Mouse (Mus musculus): ENCODE measurements around the gene Rnf212. TPM values are rescaled to one million over a fixed set of nuclear protein-coding genes. Genes with fewer than 3 reads are reported as not detected.
"Not testable (repeated sequence)": the region's sequence is repeated elsewhere in the genome, so short reads cannot be mapped to it uniquely, and the experiment has no call there.

Gene Rnf212
- not detected for total RNA-seq (2021)

DNA sequence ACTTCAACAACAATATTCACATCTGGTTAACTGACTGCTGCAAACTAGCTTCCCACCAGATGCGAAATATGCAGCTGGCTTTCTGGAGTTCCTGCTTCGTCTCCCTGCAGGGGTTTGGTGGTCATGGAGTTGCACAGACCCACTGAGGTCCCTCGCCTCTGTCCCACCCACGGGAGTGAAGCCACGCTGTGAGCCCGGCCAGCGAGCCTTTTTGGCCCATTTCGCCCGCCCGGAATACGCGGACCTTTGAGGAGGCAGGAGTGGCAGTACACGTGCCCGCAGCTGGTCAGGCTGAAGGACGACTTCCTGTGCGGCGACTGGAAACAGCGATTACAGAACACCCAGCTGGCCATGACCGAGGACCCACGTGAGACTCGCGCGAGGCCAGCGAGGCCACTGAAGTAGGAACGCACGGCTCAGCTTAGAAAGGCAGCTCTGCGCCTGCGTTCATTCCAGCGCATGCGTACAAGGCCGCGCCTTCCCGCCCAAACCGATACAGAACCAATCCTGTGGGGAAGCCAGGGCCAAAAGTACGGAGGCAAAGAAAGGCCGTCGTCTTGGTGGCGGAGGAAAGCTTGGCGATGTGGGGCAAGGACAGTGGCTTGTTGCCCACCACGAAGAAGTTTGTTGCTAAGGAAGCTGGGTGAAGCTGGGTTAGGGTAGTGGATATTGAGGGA is at the start of gene Rnf212:
Gene Rnf212 (minus strand): TSS at position 353 of the 677 bp plus-strand sequence.
- DNase-seq, result no peak

DNA sequence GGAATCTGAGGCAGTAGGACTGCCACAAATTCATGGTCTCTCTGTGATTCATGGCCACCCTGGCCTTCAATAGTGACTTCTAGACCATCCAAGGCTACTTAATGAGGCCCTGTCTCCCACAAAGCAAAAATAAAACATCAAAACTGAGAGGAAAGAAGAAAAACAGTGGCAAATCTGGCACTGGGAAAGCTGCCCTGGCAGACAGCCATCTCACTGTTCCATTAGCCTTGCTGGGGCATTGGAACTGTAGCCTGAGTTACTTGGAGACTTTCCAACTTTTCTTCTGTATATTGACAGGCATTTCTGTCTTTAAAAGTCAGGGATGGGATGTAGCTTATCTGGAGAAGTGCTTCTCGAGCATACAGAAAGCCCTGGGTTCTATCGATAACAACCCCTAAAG is 48.5 kb upstream of the Rnf212 start:
- DNase-seq, result no peak

DNA sequence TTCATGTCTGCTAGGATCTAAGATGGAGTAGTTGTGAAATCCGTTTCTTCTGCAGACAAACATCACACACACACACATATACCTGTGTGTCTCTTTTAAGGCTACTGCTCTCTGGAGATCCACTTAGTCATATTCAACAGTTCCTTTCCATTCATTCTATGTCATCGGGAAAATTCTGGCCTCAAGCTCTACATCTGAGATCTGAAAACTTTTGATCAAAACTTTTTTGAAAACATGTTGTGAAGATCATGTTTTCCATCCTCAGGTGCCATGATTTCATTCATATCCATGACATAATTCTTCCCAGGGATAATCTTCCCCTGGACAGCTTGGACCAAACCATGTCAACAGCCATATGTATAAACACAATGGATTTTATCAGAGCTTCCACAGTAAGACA is 34.0 kb upstream of the Rnf212 start, which contains the start of gene Vmn2r8:
Gene Vmn2r8 (minus strand): TSS at position 101 of the 400 bp plus-strand sequence.
- DNase-seq, result not testable (repeated sequence)

DNA sequence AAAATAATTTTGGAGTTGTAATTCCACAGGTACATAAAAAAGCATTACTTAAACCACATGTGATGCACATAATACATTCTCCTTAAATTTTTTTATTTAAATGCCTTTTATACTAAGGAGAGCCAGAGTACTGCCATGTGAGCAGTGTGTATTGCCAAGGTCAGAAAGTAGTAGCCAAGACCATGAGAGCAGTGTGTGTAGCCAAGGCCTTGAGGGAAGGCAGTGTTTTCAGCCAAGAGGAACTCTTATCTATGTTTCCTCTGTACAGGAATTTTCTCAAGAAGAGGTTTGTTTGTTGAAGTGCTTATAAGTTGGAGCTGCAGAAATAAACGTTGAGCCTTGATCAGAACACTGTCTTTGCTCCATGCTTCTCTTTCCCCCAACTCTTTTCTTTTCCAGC is 28.9 kb upstream of the Rnf212 start:
- DNase-seq, result no peak

DNA sequence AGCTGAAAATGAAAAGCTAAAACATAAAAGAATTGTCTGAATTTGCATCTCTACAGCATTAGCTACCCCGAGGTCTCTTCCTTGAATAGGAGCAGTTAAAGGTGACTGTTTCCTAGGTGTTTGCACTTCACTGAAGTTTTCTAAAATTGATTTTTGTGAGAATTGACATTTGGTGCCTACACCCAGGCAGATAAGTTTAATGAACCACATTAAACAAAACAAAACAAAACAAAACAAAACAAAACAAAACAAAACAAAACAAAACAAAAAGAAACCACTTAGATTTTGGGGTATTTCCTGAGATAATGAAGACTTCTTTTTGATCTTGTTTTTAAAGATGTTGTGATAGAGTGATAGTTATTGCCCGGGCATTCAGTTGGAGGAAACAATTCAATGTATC is 20.5 kb upstream of the Rnf212 start, which contains the start of gene Tmed11:
Gene Tmed11 (minus strand): TSS at position 101 of the 400 bp plus-strand sequence.
- not testable (repeated sequence) for DNase-seq

DNA sequence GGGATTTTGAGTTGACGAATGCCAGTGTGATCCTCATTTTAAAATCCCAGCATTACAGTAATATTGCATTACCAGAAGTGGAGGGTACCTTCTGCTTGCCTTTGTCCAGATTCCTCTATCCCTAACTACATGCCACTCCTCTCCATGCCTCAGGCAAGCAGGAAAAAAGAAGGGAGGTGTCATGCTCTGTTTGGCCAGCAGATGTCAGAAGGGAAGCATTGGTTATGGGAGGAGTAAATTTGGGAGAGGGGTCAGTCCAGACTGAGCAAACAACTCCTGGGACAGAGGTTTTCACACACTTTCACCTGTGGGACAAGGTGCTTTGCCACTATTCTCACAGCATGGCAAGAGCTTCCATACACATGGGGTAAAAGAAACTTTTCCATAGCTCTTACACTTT is 15.6 kb upstream of the Rnf212 start:
- DNase-seq, result peak; percentile 40

DNA sequence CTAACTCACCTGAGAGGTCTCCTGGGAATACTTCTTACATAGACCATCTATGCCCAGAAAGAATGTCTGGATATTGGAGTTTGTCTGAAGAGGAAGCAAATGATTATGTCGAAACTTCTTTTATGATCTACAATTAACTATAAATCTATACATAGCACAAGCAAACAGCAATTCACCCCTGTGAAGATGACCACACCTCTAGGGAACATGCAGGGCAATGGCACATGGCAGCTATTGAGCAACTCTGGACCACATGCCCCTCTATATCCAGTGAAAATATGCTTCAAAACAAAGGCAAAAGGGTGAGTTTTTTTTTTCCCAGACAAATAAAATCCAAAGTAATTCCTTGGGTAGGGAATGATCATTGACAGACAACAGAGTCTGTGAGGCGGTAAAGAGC is 14.8 kb downstream of the Rnf212 start:
- DNase-seq, result no peak

DNA sequence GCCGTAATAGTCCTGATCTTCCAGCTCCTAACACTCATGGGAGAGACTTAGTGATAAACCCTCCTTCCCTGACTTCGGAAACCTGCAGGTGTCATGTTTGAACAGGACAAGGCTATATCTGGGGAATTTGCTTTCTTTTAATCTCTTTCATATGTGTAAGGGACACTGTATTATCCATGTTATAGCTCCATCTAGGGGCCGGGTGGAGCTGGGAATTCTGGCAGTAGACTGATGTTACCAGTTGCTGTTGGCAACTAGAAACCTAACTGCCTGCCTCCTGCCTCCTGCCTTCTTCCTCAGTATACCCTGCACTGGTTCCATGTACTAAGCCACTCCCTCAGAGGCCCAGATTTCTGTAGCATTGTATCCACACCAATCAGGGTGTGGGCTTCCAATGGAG is 16.4 kb downstream of the Rnf212 start:
- DNase-seq, result peak; percentile 23

DNA sequence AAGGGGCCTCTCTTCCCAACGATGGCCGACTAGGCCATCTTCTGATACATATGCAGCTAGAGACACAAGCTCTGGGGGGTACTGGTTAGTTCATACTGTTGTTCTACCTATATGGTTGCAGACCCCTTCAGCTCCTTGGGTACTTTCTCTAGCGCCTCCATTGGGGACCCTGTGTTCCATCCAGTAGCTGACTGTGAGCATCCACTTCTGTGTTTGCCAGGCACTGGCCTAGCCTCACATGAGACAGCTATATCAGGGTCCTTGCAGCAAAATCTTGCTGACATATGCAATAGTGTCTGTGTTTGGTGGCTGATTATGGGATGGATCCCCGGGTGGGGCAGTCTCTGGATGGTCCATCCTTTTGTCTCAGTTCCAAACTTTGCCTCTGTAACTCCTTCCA is 23.5 kb downstream of the Rnf212 start:
- not testable (repeated sequence) for DNase-seq

DNA sequence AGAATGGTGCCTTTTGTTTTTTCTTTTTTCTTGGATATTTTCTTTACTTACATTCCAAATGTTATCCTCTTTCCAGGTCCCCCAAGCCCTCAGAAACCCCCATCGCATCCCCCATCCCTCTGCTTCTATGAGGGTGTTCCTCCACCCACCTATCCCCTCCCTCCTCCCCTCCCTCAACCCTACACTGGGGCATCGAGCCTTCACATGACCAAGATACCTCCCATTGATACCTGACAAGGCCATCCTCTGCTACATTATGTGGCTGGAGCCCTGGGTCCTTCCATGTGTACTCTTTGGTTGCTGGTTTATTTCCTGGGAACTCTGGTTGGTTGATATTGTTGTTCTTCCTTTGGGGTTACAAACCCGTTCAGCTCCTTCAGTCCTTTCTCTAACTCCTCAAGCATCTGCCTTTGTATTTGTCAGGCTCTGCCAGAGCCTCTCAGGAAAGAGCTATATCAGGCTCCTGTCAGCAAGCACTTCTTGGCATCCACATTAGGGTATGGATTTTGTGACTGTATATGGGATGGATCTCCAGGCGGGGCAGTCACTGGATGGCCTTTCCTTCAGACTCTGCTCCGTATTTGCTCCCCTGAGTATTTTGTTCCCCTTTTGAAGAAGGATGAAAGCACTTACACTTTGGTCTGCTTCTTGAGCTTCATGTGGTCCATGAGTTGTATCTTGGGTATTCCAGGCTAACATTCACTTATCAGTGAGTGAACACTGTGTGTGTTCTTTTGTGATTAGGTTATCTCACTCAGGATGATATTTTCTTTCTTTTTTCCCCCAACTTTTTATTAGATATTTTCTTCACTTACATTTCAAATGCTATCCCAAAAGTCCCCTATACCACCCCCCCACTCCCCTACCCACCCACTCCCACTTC is 24.2 kb downstream of the Rnf212 start:
- no peak for DNase-seq

DNA sequence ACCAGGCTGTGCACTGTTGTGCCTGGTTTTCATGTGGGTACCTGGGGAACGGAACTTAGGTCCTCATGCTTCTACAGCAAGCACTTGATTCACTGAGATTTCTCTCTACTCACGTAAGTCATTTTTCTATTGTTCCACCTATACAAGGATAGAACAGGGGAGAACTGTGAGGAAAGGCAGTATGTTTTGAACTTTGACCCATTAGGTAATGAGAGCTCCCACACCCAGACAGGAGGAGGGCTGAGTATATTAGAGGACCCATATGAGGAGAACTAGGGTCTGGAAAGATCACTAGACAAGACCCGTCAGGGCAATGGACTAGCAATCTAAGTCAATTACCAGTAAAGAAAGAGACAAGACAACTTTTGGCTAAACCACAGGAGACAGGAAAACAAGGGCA is 30.2 kb downstream of the Rnf212 start:
- no peak for DNase-seq

DNA sequence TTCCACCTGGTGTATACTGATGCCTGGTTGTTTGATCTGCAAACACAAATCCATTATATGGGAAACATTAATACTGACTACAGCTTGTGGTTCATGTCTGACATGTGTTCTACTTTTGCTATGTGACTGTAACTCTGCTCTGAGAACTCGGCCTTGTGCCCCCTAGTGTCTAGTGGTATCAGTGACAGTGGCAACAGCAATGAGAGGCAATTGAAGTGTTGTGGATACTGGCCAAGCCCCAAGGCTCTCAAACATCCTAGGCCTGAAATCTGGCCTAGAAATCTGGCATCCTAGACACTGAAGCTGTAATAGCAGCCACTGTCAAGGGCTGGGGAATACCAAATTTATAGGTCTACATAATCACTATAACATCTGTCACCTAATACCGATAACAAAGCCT is 30.9 kb downstream of the Rnf212 start:
- no peak for DNase-seq

DNA sequence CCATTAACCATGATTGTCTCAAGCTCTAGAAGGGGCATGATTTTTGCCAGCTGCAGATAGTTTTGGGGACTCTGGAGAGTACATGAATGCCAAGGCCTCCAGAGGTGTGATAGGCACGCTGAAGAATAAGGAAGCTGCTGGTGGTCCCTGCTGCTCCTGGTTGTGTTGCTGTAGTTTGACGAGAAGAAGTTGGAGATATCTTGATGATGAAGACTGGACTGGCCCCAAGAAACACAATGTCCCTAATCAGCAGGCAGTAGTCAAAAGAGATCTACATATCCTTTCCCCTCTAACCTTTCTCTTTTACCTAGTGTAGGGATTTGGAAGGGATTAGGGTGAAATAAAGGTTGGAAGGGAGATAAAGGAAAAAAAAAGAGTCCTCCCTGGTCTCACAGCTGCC is 32.2 kb downstream of the Rnf212 start:
- no peak for DNase-seq

DNA sequence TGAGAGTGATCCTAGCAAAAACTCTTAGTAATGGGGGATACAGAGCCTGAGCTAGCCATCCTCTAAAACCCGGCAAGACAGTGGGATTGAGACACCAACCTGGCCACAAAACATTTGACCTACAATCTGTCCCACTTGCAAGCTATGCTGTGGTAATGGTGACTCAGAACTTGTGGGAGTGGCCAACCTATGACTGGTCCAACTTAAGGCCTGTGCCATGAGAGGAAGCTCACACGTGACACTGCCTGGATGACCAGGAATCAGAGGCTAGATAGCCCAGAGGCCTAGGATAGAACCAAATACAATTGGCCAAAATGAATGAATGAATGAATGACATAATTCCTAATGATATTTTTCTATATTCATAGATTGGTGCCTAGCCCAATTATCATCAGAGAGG is 32.9 kb downstream of the Rnf212 start:
- DNase-seq, result no peak

DNA sequence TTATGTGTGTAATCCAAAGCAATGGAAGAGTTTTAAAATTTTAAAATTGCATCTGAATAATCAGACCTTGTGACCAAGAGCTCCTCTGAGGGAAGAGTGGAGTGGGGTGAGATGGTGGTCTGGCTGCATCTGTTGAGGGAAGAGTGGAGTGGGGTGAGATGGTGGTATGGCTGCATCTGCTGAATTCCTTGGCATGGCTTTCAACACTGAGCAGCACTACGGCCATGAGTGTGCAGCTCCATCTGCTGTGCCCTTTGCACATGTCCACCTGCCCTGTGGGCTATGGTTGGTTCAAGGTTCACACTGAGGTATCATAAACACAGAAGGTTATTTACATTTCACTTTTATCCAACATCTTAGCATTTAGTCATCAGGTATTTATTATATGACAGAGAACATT is 47.4 kb downstream of the Rnf212 start:
- DNase-seq, result no peak

DNA sequence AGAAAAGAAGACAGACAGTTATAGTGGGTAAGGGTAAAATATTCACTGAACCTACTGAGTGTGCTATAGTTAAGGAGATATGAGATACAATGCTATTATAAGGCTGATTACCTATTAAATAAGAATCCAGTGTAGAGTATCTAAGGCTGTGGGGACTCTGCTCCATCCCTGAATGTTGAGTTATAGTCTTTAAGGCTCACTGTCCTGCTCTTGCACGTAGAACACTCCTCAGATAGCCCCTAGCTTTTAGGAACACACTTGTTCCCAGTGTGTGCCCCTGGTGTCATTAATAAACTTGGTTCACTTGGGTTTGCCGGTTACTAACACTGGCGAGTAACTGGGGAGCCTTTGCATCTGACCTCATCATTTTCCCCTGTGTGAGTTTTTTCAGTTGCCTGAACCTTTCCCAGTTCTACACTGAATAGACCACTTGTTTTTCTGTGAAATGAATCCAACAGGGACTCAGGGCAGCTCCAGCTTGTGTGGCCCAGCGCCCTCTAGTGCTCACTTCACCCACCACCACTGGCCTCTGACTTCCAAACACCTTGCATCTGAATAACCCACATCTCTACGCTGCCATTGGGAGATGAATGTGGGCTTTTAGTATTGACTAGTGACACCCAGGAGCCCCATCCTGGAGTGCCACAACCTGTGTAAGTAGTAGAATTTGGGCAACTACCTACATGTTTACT is 48.1 kb downstream of the Rnf212 start:
- DNase-seq, result peak; percentile 80

DNA sequence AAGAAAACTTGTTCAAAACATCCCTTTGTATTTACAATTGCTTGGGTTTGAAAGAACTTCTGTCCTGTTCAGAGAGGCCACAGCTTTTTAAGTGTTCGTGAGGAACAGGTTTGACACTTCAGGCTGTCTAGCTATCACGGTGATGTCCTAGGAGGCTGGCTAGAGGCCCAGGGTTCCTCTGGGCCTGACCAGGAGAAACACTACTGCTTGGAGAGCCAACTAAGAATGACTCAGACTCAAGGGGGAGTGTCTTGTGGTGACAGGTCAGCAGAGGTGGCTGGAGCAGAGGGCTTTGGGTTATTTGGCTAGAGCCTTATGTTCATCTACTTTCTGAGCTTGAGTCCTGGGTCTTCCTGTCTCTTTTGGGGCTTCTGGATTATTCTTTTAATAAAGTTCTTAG is 50.8 kb downstream of the Rnf212 start:
- no peak for DNase-seq

DNA sequence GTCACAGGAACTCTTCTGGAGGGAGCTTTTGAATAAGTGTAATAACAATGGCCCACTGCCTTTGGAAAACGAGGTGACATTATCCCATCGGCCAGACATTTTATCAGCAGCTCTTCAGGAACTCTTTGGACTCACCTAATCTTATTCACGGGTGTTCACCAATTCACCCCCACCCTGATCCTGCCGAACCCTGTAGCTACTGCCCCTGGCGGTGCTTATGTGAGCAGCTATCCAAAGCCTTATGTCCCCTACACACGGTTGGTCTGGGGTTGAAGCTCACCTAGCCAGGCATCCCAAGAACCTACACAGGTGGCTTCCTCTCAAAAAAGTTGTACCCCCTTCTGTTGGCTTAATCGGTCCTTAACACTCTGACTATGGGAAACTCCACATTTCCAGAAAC is 55.0 kb downstream of the Rnf212 start:
- no peak for DNase-seq

DNA sequence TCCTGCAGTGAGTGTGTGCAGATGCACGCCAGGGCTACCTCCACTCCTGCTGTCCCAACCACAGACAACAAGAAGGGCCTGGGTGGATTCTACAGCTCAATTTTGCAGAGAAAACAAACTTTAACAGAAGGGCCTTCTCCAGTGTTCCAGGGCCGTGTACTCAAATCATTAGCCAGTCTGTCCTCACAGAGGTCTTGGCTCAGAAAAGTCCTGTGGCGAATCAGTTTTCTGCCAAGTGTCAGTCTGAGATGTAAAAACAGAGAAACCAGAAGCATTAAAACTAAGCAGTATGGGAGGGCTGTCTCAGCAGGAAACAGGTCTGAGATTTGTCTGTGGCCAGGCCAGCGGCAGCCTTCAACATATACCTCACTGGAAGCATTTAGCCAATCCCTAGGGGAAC is 56.7 kb downstream of the Rnf212 start:
- no peak for DNase-seq

DNA sequence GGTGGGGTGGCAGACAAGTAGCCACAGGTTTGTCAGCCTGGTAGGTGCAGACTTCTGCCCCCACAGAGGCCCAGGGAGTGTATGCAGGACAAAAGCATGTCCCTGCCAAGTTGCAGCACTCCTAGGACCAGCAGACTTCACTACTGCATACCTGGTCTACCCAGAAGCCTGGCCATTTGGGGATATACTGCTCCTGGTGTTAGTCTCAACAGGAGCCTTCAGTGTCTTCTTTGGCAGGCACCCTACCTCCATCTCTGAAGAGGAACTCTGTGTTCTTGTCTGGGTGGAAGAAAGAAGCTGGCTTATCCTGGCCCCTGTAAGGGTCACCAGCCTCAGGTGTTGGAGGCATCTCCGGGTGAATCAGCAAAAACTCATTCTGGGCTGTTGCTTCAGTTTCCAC is 58.8 kb downstream of the Rnf212 start:
- no peak for DNase-seq

DNA sequence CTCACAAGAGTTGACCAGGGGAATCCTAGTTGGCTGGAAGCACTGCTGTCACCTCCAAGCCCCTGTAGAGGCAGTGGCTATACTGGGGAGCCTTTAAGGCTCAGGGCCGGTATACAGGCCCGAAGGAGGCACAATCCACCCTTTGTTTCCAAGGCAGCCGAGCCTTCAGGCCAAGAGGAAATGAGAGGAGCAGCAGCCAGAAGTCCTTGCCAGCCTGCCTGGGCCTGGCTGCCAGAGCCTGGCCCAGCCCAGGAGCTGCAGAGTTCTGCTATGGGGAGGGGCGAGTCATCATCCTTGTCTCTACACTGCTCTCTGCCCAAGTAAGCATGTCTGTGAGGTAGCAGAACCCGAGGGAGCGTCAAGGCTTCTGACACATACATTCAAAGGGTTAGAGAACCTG is 60.6 kb downstream of the Rnf212 start:
- peak; percentile 28 for DNase-seq

DNA sequence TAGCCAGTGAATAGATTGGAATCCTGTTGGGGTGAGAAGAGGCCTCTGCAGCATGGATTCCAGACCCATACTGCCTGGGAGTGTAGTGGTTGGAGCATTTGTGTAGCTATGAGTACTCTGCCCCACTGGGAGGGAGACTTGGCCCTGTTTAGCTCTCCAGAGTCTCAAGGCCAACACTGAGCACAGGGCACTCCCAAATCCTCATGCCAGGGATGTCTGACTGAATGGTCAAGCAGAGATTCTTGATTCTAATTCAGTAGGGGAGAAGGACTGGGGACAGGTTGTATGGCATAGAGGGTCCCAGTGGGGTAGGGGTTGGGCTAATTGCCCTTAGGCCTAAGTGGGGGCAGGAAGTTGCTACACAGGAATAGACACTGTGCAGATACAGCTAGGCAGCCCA is 61.1 kb downstream of the Rnf212 start:
- DNase-seq, result no peak

DNA sequence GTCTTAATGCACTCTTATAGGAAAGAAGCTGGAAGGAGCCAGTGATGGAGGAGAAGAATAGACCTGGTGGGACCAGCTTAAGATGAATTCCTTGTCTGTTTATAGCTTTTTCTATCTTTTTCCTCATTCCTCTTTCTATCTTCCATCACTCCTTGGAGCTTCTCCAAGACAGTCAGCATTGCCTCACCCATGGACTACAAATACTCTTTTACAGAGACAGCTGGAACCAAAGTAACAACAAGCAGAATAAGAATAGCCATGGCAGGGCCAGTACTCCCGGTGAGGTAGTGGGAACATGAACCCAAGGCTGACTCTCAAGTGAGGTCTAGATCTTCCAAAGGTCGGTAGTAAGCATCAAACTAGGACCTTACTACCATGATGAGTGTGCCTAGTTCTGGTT is 61.7 kb downstream of the Rnf212 start:
- no peak for DNase-seq
